Mouse (Mus musculus): Measurements from ENCODE around the gene Tcea2. TPM values are rescaled to one million over a fixed set of nuclear protein-coding genes. Genes with fewer than 3 reads are reported as not detected.
A peak's percentile ranks its signal among the peaks of the same experiment; 100 is the strongest.

Gene Tcea2
- not detected in 2 replicates for polyA plus RNA-seq (2012; ENCODE audit: insufficient read depth, insufficient read length, low replicate concordance, missing spikeins)

GRCm38 (mm10) chr2:181679951-181680715 is at the start of gene Tcea2:
Gene Tcea2, plus strand, starts transcription at chr2:181680310.
- H3K27ac ChIP-seq (ENCODE audit: insufficient read depth, low read depth, low read length): peak within 1 kb of the TSS; percentile 63
- WGBS: under 1% methylated on average over 56 of the region's 69 CpGs
- peak within 1 kb of the TSS; percentile 84 for H3K4me3 ChIP-seq (ENCODE audit: insufficient read depth, low read depth, low read length)
- TF ChIP-seq POLR2A (IDR thresholded peaks at IDR 0.05; ENCODE audit: insufficient read depth, low read depth, low read length): peak; percentile 43
- no peak for TF ChIP-seq CTCF (IDR thresholded peaks at IDR 0.05; ENCODE audit: insufficient read depth, low read depth, low read length)
- H3K4me1 ChIP-seq (ENCODE audit: control insufficient read depth, insufficient read depth, low read length): peaks cover 15% of the 10 kb centered on the region

DNA sequence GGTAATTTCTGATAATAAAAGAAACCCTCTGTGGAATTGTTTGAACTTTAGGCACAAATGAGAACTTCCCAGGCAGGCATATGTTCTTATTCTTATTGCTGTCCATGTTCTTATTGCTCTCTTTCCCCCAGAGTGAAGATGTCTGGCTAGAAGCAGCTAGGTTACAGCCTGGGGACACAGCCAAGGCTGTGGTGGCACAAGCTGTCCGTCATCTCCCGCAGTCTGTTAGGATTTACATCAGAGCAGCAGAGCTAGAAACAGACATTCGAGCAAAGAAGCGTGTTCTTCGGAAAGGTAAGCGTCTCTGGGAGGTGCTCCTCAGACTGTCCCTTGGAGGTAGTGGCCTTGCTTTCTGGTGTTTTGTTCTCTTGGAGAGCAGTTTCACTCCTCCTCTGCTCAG is 47.5 kb upstream of the Tcea2 start:
- TF ChIP-seq POLR2A (IDR thresholded peaks at IDR 0.05; ENCODE audit: insufficient read depth, low read depth, low read length) (no peak), CTCF (IDR thresholded peaks at IDR 0.05; ENCODE audit: insufficient read depth, low read depth, low read length) (no peak)
- no peaks in the 10 kb centered on the region for H3K4me1 ChIP-seq (ENCODE audit: control insufficient read depth, insufficient read depth, low read length)
- no peak overlapping the region for H3K4me3 ChIP-seq (ENCODE audit: insufficient read depth, low read depth, low read length)
- no peak overlapping the region for H3K27ac ChIP-seq (ENCODE audit: insufficient read depth, low read depth, low read length)
- 93% methylated on average over 6 of the region's 6 CpGs for WGBS

DNA sequence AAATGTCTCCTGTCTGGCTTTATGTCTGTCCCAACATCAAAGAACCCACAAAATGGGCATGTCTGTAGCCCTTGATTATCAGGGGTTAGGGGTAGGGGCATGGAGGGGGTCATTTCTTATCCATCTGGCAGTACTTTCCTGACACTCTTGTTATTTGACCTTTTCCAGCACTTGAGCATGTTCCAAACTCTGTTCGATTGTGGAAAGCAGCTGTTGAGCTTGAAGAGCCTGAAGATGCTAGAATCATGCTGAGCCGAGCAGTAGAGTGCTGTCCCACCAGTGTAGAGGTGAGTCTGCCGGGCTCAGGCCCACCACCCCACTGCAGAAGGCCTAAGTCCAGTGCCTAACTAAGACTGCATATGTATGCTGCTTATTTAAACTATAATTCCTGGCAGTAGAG is 44.2 kb upstream of the Tcea2 start:
- 85% methylated on average over 3 of the region's 3 CpGs for WGBS
- Histone ChIP-seq H3K4me3 (ENCODE audit: insufficient read depth, low read depth, low read length) (no peak overlapping the region), H3K27ac (ENCODE audit: insufficient read depth, low read depth, low read length) (no peak overlapping the region), H3K4me1 (ENCODE audit: control insufficient read depth, insufficient read depth, low read length) (no peaks in the 10 kb centered on the region)
- TF ChIP-seq POLR2A (IDR thresholded peaks at IDR 0.05; ENCODE audit: insufficient read depth, low read depth, low read length): no peak
- no peak for TF ChIP-seq CTCF (IDR thresholded peaks at IDR 0.05; ENCODE audit: insufficient read depth, low read depth, low read length)

DNA sequence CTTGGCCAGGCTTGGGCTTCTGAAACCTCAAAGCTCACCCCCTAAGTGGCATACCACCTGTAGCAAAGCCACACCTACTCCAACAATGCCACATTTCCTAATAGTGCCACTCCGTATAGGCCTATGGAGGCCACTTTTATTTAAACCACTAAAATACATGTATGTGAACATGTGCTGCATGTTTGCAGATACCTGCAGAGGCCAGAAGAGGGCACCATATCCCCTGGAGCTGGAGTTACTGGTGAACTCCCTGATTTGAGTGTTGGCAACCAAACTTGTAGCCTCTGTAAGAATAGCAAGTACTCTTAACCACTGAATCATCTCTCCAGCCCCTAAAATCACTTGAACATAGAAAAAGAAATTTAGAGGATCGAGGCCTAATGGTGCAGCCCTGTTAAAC is 35.7 kb upstream of the Tcea2 start:
- Histone ChIP-seq H3K27ac (ENCODE audit: insufficient read depth, low read depth, low read length) (no peak overlapping the region), H3K4me3 (ENCODE audit: insufficient read depth, low read depth, low read length) (no peak overlapping the region), H3K4me1 (ENCODE audit: control insufficient read depth, insufficient read depth, low read length) (no peaks in the 10 kb centered on the region)
- WGBS: 92% methylated on average over 2 of the region's 2 CpGs
- no peak for TF ChIP-seq POLR2A (IDR thresholded peaks at IDR 0.05; ENCODE audit: insufficient read depth, low read depth, low read length)
- TF ChIP-seq CTCF (IDR thresholded peaks at IDR 0.05; ENCODE audit: insufficient read depth, low read depth, low read length): no peak

DNA sequence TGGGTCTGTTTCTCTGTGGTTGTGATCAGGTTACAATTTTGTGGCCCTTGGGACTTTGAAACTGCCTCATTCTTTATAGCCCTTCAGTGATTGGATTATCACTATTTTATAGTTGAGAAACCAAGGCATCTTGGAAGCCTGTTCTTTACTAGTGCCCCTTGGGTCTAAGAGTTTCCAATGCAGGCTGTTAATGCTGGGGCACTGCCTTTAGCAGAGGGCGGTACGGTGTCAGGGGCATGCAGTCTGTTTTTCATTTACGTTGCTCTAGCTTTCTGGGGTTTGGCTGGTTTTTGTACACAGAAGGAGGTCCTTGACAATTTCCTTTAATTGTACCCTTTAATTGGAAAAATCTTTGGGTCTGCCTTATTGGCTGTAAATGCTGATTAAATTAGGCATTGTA is 34.4 kb upstream of the Tcea2 start:
- WGBS: 35% methylated on average over 3 of the region's 3 CpGs
- Histone ChIP-seq H3K4me3 (ENCODE audit: insufficient read depth, low read depth, low read length) (no peak overlapping the region), H3K4me1 (ENCODE audit: control insufficient read depth, insufficient read depth, low read length) (no peaks in the 10 kb centered on the region), H3K27ac (ENCODE audit: insufficient read depth, low read depth, low read length) (no peak overlapping the region)
- TF ChIP-seq POLR2A (IDR thresholded peaks at IDR 0.05; ENCODE audit: insufficient read depth, low read depth, low read length): no peak
- no peak for TF ChIP-seq CTCF (IDR thresholded peaks at IDR 0.05; ENCODE audit: insufficient read depth, low read depth, low read length)

DNA sequence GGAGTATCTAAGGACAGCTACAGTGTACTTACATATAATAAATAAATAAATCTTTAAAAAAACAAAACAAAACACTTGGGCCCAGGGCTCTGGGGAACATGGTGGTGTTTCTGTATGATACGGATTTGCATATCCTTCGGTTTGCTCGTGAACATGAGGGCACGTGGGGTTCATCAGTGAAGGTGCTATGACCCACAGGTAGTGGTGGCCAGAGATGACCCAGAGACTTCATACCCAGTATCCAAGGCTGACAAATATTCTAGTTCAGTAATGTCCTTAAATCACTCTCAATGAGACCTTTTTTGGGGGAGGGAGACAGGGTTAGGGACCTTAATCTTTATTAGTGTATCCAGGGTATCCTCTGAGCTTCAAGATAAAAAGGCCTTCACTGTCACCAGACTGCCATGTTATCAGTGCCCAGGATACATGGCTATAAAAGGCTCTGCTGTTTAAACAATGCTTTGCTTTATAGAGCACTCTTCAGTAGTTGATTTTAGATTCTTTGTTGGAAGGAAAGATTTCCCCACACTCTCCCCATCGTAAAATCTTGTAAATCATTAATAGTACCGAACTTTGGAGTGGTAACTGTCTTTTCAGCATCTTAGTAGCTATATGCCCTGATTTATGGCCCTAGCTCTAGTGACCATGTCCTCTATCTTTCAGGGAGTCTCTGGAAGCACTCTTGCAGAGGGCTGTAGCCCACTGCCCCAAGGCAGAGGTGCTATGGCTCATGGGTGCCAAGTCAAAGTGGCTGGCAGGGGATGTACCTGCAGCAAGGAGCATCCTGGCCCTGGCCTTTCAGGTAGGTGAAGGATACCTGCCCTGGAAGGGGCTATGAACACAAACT is 33.3 kb upstream of the Tcea2 start:
- Histone ChIP-seq H3K4me3 (ENCODE audit: insufficient read depth, low read depth, low read length) (no peak overlapping the region), H3K4me1 (ENCODE audit: control insufficient read depth, insufficient read depth, low read length) (no peaks in the 10 kb centered on the region), H3K27ac (ENCODE audit: insufficient read depth, low read depth, low read length) (no peak overlapping the region)
- 96% methylated on average over 6 of the region's 6 CpGs for WGBS
- TF ChIP-seq POLR2A (IDR thresholded peaks at IDR 0.05; ENCODE audit: insufficient read depth, low read depth, low read length) (no peak), CTCF (IDR thresholded peaks at IDR 0.05; ENCODE audit: insufficient read depth, low read depth, low read length) (no peak)

DNA sequence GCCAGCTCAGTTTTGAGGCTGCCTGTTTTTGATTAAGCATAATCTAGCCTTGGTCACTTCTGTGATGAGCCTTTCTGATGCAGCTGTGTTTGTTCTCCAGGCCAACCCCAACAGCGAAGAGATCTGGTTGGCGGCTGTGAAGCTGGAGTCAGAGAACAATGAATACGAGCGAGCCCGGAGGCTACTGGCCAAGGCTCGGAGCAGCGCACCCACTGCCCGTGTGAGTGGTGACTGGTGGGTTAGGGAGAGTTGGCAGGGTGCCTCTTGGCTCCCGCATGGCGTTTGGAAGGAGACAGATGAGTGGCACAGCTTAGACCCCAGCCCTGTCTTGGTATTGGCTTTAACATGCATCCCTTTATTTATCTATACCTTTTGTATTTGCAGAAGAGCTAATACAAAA is 31.2 kb upstream of the Tcea2 start:
- TF ChIP-seq CTCF (IDR thresholded peaks at IDR 0.05; ENCODE audit: insufficient read depth, low read depth, low read length) (no peak), POLR2A (IDR thresholded peaks at IDR 0.05; ENCODE audit: insufficient read depth, low read depth, low read length) (no peak)
- Histone ChIP-seq H3K4me3 (ENCODE audit: insufficient read depth, low read depth, low read length) (no peak overlapping the region), H3K4me1 (ENCODE audit: control insufficient read depth, insufficient read depth, low read length) (no peaks in the 10 kb centered on the region), H3K27ac (ENCODE audit: insufficient read depth, low read depth, low read length) (no peak overlapping the region)
- WGBS: 42% methylated on average over 10 of the region's 10 CpGs

DNA sequence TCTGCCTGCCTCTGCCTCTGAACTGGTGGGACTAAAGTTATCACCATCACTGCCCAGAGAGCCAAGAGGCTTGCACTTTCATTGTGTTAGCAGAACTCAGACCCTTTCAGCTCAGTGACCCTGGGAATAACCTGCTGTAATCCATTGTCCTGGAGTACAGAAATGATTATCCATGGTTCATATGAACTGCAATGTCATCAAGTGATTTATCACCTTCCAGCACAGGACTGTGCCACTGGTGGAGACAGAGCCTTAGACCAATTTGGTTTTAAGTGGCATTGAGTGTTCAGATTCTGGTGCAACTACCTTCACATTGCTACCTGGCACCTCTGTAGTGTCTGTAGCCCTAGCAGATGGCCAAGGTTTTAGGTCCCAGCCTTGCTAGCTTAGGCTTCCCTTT is 27.0 kb upstream of the Tcea2 start:
- TF ChIP-seq POLR2A (IDR thresholded peaks at IDR 0.05; ENCODE audit: insufficient read depth, low read depth, low read length) (no peak), CTCF (IDR thresholded peaks at IDR 0.05; ENCODE audit: insufficient read depth, low read depth, low read length) (no peak)

DNA sequence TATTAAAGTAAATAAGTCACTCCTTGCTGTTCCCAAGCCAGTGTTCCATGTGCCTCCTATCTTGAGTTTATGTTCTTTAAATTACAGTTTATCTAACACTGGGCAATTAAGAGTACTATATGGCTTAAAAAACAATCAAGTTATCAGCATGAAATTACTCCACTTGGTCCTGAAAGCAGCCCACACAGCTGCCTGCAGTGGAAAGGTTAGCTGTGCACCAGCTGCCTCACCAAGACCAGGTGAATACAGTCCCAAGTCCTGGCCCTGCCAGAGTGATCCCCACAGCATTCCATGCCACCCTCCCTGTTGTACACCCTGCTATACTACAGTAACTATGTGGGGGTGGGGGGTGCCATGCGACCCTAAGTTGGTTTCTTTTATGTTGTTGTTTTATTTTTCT is 26.6 kb upstream of the Tcea2 start:
- 76% methylated on average over 1 of the region's 1 CpGs for WGBS
- Histone ChIP-seq H3K27ac (ENCODE audit: insufficient read depth, low read depth, low read length) (no peak overlapping the region), H3K4me3 (ENCODE audit: insufficient read depth, low read depth, low read length) (no peak overlapping the region), H3K4me1 (ENCODE audit: control insufficient read depth, insufficient read depth, low read length) (0 out of 2 replicates have a peak, but pooled peaks cover 1% of the 10 kb centered on the region)
- TF ChIP-seq POLR2A (IDR thresholded peaks at IDR 0.05; ENCODE audit: insufficient read depth, low read depth, low read length) (no peak), CTCF (IDR thresholded peaks at IDR 0.05; ENCODE audit: insufficient read depth, low read depth, low read length) (no peak)

More for the DNA sequence above, 27.0 kb upstream of the Tcea2 start:
- Histone ChIP-seq H3K27ac (ENCODE audit: insufficient read depth, low read depth, low read length) (no peak overlapping the region), H3K4me3 (ENCODE audit: insufficient read depth, low read depth, low read length) (no peak overlapping the region), H3K4me1 (ENCODE audit: control insufficient read depth, insufficient read depth, low read length) (no peaks in the 10 kb centered on the region)
